19 mouse cellular contexts compared by ENCODE assay signal in genomic region chr2:10273541-10274050, GRCm38 (mm10).
"Had no signal": no experiment of that assay in that cellular context is flagged by ENCODE, and none has a peak within 500 bp of the region (broad histone marks: within the 10 kb centered on the region; RNA-seq: fewer than 3 reads in every experiment).

No protein-coding gene starts in this region.

- DNase-seq: kidney, postnatal 10 days; kidney, postnatal 36 days; layer of hippocampus, postnatal 36 days; liver, postnatal 0 days; lung, postnatal 14 days; midbrain, embryonic 14.5 days; right cerebral cortex, adult 18-20 months; right cerebral cortex, postnatal 14 days; right cerebral cortex, postnatal 4 days; thymus, adult 2 months; thymus, postnatal 14 days; thymus, postnatal 4 days had no signal

- H3K9me3 ChIP-seq: kidney, embryonic 15.5 days; lung, embryonic 15.5 days had no signal

- H3K4me2 ChIP-seq: kidney, embryonic 15.5 days; liver, embryonic 11.5 days; lung, embryonic 15.5 days; midbrain, embryonic 11.5 days had no signal

- ATAC-seq: liver, postnatal 0 days had no signal

- H3K4me3 ChIP-seq: kidney, embryonic 15.5 days; left cerebral cortex, adult 2 months; lung, embryonic 15.5 days had no signal

- H3K36me3 ChIP-seq: kidney, embryonic 15.5 days; lung, embryonic 15.5 days had no signal

- H3K4me1 ChIP-seq: kidney, embryonic 15.5 days; lung, embryonic 15.5 days had no signal

- H3K9ac ChIP-seq: kidney, embryonic 15.5 days; liver, embryonic 14.5 days; liver, postnatal 0 days; lung, embryonic 15.5 days had no signal

- H3K27me3 ChIP-seq: kidney, embryonic 15.5 days; lung, embryonic 15.5 days had no signal

- H3K27ac ChIP-seq: kidney, embryonic 15.5 days; left cerebral cortex, adult 2 months; liver, embryonic 14.5 days; lung, embryonic 15.5 days; stomach, postnatal 0 days had no signal
